Mouse (Mus musculus) right cerebral cortex, postnatal 36 days (tissue): ENCODE measurements at regions not wholly inside any gene's neighbourhood (a gene's known extent, or its start where the extent isn't known, plus 50 kb on each side); places are given as distances from the start of the nearest gene placed in this dataset.

Experiments used
- DNase-seq, 2 experiments: peaks; one replicate each; pipeline ENCODE4 v3.0.0; 2022; ENCODE audit warnings: low spot score in 2 of 2, mixed read lengths in 1 of 2

DNA sequence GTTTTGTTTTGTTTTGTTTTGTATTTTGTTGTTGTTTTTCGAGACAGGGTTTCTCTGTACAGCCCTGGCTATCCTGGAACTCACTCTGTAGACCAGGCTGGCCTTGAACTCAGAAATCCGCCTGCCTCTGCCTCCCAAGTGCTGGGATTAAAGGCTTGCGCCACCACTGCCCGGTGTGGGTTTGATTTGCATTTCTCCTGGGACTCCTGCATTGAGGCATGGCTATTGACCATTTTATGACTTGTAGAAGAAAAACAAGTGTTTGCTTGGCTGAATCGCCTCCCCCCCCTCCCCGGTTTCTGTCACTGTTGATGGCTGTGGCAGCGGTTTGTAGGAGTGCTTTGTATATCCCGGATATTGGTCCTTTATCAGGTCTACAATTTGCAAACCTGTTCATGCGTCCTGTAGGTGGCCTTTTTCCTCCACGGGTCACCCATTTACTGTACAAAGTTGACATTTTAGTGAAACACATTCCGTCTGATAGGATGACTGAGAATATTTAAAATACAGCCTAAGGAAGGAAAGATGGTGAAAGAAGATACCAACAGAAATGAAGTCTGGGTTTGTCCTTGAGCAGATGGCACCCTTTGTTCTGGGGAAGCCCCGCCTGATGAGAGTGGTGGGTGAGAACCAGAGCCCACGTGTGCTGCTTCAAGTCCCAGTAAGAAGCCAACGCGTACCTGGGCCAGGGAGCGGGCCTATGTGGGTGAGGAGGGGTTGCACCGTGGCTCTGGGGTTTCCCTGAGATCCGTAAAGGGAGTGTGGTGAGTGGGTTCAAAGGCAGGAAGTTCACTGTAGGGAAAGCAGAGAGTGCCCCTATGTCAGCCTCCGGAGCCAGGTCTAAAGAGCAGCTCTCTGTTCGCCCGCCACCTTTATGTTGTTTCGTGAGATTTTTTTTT is 52.6 kb upstream of the Smndc1 start:
- no peak for DNase-seq

DNA sequence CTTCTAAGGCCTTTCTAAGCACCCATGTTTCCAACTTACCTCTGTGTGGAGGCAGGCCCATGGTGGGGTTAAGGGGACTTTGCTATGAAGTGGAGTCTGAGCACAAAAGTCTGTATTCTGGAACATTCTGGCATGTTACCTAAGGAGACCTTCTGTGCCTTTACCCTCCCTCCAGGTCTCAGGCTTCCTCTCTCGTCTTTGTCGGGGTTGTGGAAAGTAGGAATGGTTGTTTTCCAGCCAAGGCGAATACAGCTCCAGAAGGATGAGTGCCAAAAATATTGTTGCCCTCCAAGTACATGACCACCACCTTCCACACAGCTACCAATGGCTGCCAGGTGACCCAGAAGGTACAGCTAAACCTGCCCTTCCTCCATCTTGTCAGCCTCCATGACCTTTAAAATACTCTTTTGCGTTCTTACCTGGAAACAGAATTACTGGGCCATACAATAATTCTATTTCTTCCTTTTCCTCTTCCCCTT is 51.8 kb upstream of the Smndc1 start:
- no peak for DNase-seq

DNA sequence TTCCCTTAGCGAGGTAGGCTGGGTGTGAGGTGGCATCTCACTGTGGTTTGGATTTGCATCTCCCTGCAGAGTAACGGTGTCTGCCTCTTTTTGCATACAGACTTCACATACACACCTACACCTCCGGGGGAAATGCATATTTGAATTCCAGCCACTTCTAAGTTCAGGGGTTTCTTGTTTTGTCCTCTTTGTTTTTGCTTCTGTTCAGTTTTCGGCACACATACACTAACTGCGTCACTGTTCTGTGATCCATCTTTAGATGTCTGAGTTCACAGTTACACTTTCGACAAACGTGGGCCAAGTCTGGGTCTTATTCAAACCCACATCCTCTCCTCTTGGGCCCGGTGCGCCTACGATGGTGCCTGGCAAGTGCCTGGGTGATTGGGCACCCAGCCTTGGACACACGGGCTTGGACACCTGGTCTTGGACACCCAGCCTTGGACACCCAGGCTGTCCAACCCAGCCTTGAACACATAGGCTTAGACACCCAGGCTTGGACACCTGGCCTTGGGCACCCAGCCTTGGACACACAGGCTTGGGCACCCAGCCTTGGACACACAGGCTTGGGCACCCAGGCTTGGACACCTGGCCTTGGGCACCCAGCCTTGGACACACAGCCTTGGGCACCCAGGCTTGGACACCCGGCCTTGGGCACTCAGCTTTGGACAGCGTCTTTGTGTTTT is 51.2 kb upstream of the Smndc1 start:
- no peak for DNase-seq

DNA sequence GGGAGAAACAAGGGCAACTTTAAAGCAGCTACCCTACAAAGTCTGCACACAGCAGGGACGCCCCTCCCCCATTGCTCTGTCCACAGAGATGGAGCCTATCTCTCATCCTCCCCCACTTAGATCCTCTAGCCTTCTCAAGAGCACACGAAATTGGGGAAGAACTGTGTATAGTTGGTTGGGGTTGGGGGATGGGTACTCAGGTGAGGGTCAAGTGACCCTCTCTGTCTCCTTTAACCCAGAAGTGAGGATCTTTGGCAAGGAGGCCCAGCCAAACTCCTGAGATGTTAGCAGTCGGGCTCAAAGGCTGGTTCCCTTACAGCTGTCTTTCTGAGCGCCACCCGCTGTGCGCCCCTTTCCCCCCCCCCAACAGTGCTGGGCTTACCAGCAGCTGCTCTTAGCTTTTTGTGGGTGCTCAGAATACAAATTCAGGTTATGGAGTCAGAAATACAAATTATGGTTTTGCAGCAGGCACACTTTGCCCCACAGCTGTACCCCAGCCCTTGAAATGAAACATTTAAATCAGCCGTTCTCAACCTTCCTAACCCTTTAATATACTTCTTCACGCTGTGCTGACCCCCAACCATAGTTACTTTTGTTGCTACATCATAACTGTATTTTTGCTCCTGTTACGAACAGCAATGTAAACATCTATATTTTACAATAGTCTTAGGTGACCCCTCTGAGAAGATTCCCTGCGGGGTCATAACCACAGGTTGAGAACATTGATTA is 50.1 kb upstream of the Smndc1 start:
- DNase-seq: no peak
